Mouse (Mus musculus) brain, embryonic 14.5 days (tissue): Measurements from ENCODE around the gene Pogz. TPM values are rescaled to one million over a fixed set of nuclear protein-coding genes. Genes with fewer than 3 reads are reported as not detected.

Experiments
- DNase-seq: peaks from one replicate; pipeline ENCODE4 v3.0.0-alpha.2; 2011; ENCODE audit warnings: low read depth
- CTCF ChIP-seq: fragments of 200-500 bp; IDR thresholded peaks from 2 replicates; pipeline ENCODE4 v1.5.1; 2012; ENCODE audit warnings: inconsistent platforms, mild to moderate bottlenecking, moderate library complexity, borderline replicate concordance; ENCODE audit not compliant: insufficient read depth, insufficient read length; ENCODE audit errors: extremely low read depth
- POLR2A ChIP-seq: fragments of 200-500 bp; IDR thresholded peaks from 2 replicates; pipeline ENCODE4 v1.6.1; 2012; ENCODE audit warnings: mild to moderate bottlenecking, inconsistent platforms, borderline replicate concordance; ENCODE audit not compliant: poor library complexity, insufficient read depth, insufficient read length, severe bottlenecking; ENCODE audit errors: extremely low read depth
- polyA plus RNA-seq: library from polyadenylated mRNA; depleted of rRNA; stranded (reverse); fragments of >200 nt; gene quantifications from 2 replicates; pipeline ENCODE4 v1.2.3, GENCODE M21; 2012

Gene Pogz
- polyA plus RNA-seq, 1 experiment, result 78.4 TPM

GRCm38 (mm10) chr3:94833358-94833757 is 4.0 kb upstream of the Pogz start:
- no peak for DNase-seq

GRCm38 (mm10) chr3:94835396-94835795 is 2.0 kb upstream of the Pogz start:
- no peak for TF ChIP-seq CTCF
- no peak for TF ChIP-seq POLR2A
- DNase-seq, result no peak

More at GRCm38 (mm10) chr3:94833358-94833757, 4.0 kb upstream of the Pogz start:
- TF ChIP-seq POLR2A (no peak), CTCF (no peak)

- peak; percentile 94 for DNase-seq
- TF ChIP-seq CTCF (no peak), POLR2A (peak; percentile 46; the same call in 1 of the 2 replicates)
These were observed 661 bp downstream of the Pogz start for GRCm38 (mm10) chr3:94837959-94838496.

GRCm38 (mm10) chr3:94838631-94839030 is 1.3 kb downstream of the Pogz start:
- no peak for DNase-seq
- TF ChIP-seq CTCF (no peak), POLR2A (no peak)

GRCm38 (mm10) chr3:94839101-94839500 is 1.7 kb downstream of the Pogz start:
- no peak for TF ChIP-seq CTCF
- no peak for TF ChIP-seq POLR2A
- peak; percentile 11 for DNase-seq

- TF ChIP-seq CTCF, result no peak
- no peak for TF ChIP-seq POLR2A
- DNase-seq, result no peak
These were observed 10.0 kb downstream of the Pogz start for GRCm38 (mm10) chr3:94847382-94847781.

- TF ChIP-seq CTCF (peak; percentile 40; the same call in 1 of the 2 replicates), POLR2A (no peak)
- peak; percentile 73 for DNase-seq
These were observed 12.0 kb downstream of the Pogz start for GRCm38 (mm10) chr3:94849338-94849737.

- no peak for DNase-seq
- no peak for TF ChIP-seq POLR2A
- TF ChIP-seq CTCF, result no peak
These were observed 14.4 kb downstream of the Pogz start for GRCm38 (mm10) chr3:94851731-94852130.

- no peak for DNase-seq
- no peak for TF ChIP-seq CTCF
- TF ChIP-seq POLR2A, result no peak
These were observed 14.8 kb downstream of the Pogz start for GRCm38 (mm10) chr3:94852215-94852614.

GRCm38 (mm10) chr3:94859471-94859870 is 22.1 kb downstream of the Pogz start:
- TF ChIP-seq CTCF (no peak), POLR2A (no peak)

GRCm38 (mm10) chr3:94869011-94869410 is 31.6 kb downstream of the Pogz start:
- no peak for DNase-seq
- TF ChIP-seq POLR2A (no peak), CTCF (no peak)

More at GRCm38 (mm10) chr3:94859471-94859870, 22.1 kb downstream of the Pogz start:
- no peak for DNase-seq

- DNase-seq, result no peak
- TF ChIP-seq POLR2A (no peak), CTCF (no peak)
These were observed 41.3 kb downstream of the Pogz start for GRCm38 (mm10) chr3:94878618-94879017.

GRCm38 (mm10) chr3:94881840-94882239 is 44.5 kb downstream of the Pogz start:
- DNase-seq, result no peak
- no peak for TF ChIP-seq CTCF
- no peak for TF ChIP-seq POLR2A

GRCm38 (mm10) chr3:94882579-94882978 is 45.2 kb downstream of the Pogz start:
- TF ChIP-seq CTCF (no peak), POLR2A (no peak)
- DNase-seq, result no peak
